ENCODE assay signal across 9 mouse cellular contexts in the genomic region with DNA sequence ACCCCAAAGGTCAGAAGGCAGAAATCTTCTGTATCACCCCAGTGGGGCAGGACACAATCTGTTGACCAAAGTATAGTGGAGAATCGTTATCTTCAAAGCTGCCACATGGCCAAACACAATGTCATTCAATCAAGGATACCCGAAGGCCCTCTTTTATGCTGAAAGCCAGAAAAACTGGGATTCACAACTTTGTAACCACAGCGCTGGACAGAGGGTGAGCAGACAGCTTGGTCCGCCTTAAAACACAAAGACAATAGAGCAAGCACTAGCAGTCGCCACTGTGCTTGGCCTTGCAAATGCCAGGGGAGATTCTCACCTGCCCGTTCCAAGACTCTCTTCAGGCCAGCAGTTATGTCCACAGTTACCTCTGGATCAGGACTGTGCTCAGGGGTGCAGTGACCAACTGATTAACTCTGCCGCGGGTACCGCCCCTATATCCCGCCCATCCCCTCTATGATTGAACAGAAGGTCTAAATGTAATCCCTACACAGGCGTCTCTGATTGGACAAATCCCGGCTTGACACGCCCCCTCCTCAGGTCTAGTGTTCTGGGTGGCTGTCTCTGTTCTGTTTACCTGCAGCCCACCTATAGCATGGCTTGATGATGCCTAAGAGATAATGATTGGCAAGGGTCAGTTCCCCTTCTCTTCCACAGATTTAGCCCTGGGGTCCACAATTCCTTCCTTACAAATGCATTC. TPM values are rescaled to one million over a fixed set of nuclear protein-coding genes. Genes with fewer than 3 reads are reported as not detected.
A peak's percentile ranks its signal among the peaks of the same experiment; 100 is the strongest.
DNase-seq lines count a peak whose midpoint lies in the region; ATAC-seq and TF ChIP-seq lines count a peak whose summit lies in the region.
"Not testable (repeated sequence)": the region's sequence is repeated elsewhere in the genome, so short reads cannot be mapped to it uniquely, and the experiment has no call there.
"Had no signal": no experiment of that assay in that cellular context is flagged by ENCODE, and none has a peak within 500 bp of the region (broad histone marks: within the 10 kb centered on the region; RNA-seq: fewer than 3 reads in every experiment).

No protein-coding gene starts in this region.

- H3K27ac ChIP-seq in hindbrain, embryonic 16.5 days (ENCODE audit: low read depth, low read length); liver, embryonic 14.5 days; midbrain, postnatal 0 days (ENCODE audit: low read depth, low read length); stomach, embryonic 14.5 days (ENCODE audit: low read length): not testable (repeated sequence)

- peak; percentile 85 for DNase-seq in R1 (ENCODE audit: low read depth, low spot score)
- peak; percentile 22 to 79 for DNase-seq in cerebellum, postnatal 4 days (ENCODE audit: low spot score in 2 of 2)
- peak; percentile 77 to 80 for DNase-seq in frontal cortex, postnatal 14 days (ENCODE audit: low spot score in 2 of 2)
- DNase-seq in layer of hippocampus, adult 9-11 months, result peak; percentile 84
- not testable (repeated sequence) for DNase-seq in liver, embryonic 14.5 days (ENCODE audit: low read depth in 3 of 3, low spot score in 3 of 3)
- peak; percentile 82 for DNase-seq in midbrain, postnatal 0 days (ENCODE audit: low spot score)

- not testable (repeated sequence) for TF ChIP-seq EP300 in liver, embryonic 14.5 days (IDR thresholded peaks at IDR 0.05; ENCODE audit: low read depth)

- TF ChIP-seq CTCF in liver, embryonic 14.5 days (IDR thresholded peaks at IDR 0.05; ENCODE audit: low read depth); midbrain, postnatal 0 days (IDR thresholded peaks at IDR 0.05): not testable (repeated sequence)

- peak overlapping the region; percentile 50 for H3K4me2 ChIP-seq in hindbrain, embryonic 16.5 days (ENCODE audit: low read length)
- H3K4me2 ChIP-seq in liver, embryonic 14.5 days (ENCODE audit: low read depth), result not testable (repeated sequence)
- H3K4me2 ChIP-seq in midbrain, postnatal 0 days (ENCODE audit: low read depth, low read length, poor library complexity, severe bottlenecking), result peak overlapping the region; percentile 40
- peak overlapping the region; percentile 34 for H3K4me2 ChIP-seq in stomach, embryonic 14.5 days (replicated peaks; ENCODE audit: low read depth, low read length)

- H3K9ac ChIP-seq in hindbrain, embryonic 16.5 days (ENCODE audit: low read depth, low read length), result peak overlapping the region; percentile 55
- H3K9ac ChIP-seq in liver, embryonic 14.5 days (replicated peaks); midbrain, postnatal 0 days (replicated peaks; ENCODE audit: low read length, poor library complexity, severe bottlenecking); stomach, embryonic 14.5 days (replicated peaks; ENCODE audit: low read depth, low read length): not testable (repeated sequence)

- not testable (repeated sequence) for H3K9me3 ChIP-seq in hindbrain, embryonic 16.5 days (ENCODE audit: control insufficient read depth, low read length); liver, embryonic 14.5 days (ENCODE audit: control insufficient read depth, low read length); midbrain, postnatal 0 days (ENCODE audit: low read length); stomach, embryonic 14.5 days (ENCODE audit: control insufficient read depth, low read depth, low read length)

- 18% methylated on average over 13 of the region's 13 CpGs for WGBS in hindbrain, embryonic 16.5 days
- WGBS in liver, embryonic 14.5 days (ENCODE audit: insufficient replicate concordance), result 19% methylated on average over 13 of the region's 13 CpGs
- WGBS in midbrain, postnatal 0 days, result 32% methylated on average over 13 of the region's 13 CpGs
- WGBS in stomach, embryonic 14.5 days, result 22% methylated on average over 13 of the region's 13 CpGs

- H3K4me3 ChIP-seq in hindbrain, embryonic 16.5 days (ENCODE audit: low read length), result peak overlapping the region; percentile 47
- peak overlapping the region in 1 of 2 experiments; percentile 33; a peak in 1 of 4 replicates for H3K4me3 ChIP-seq in liver, embryonic 14.5 days (ENCODE audit: insufficient read depth in 1 of 2, low read depth in 2 of 2, low read length in 2 of 2)
- peak overlapping the region; percentile 36 for H3K4me3 ChIP-seq in midbrain, postnatal 0 days (ENCODE audit: low read depth, low read length)
- H3K4me3 ChIP-seq in stomach, embryonic 14.5 days (ENCODE audit: low read depth, low read length), result 0 out of 2 replicates have a peak overlapping the region, but pooled peaks have one; percentile 17

- H3K36me3 ChIP-seq in hindbrain, embryonic 16.5 days (ENCODE audit: control insufficient read depth, insufficient read depth, low read length); liver, embryonic 14.5 days (replicated peaks; ENCODE audit: control insufficient read depth, insufficient read depth, low read depth); midbrain, postnatal 0 days (ENCODE audit: insufficient read depth, low read length); stomach, embryonic 14.5 days (ENCODE audit: control insufficient read depth, insufficient read depth, low read length): not testable (repeated sequence)

- H3K4me1 ChIP-seq in hindbrain, embryonic 16.5 days (ENCODE audit: control insufficient read depth, insufficient read depth, low read depth, low read length); liver, embryonic 14.5 days (replicated peaks; ENCODE audit: control insufficient read depth in 2 of 2, insufficient read depth in 2 of 2, low read length in 1 of 2); midbrain, postnatal 0 days (ENCODE audit: insufficient read depth, low read length); stomach, embryonic 14.5 days (ENCODE audit: control insufficient read depth, insufficient read depth, low read length): not testable (repeated sequence)

- peak; percentile 100 for ATAC-seq in hindbrain, embryonic 16.5 days
- peak; percentile 59; the same call in 1 of the 2 replicates for ATAC-seq in liver, embryonic 14.5 days (ENCODE audit: insufficient read depth)
- ATAC-seq in midbrain, postnatal 0 days (ENCODE audit: low FRiP score), result peak; percentile 99
- peak; percentile 99 for ATAC-seq in stomach, embryonic 14.5 days (ENCODE audit: insufficient number of reproducible peaks, insufficient read depth, low FRiP score, low read depth)

- H3K27me3 ChIP-seq in hindbrain, embryonic 16.5 days (replicated peaks; ENCODE audit: control insufficient read depth, insufficient read depth, low read length); liver, embryonic 14.5 days (ENCODE audit: control insufficient read depth, insufficient read depth, low read length); midbrain, postnatal 0 days (ENCODE audit: insufficient read depth, low read length); stomach, embryonic 14.5 days (ENCODE audit: control insufficient read depth, insufficient read depth, low read length): not testable (repeated sequence)

RNA-seq across cellular contexts. Expression of a gene that starts 17.6 kb away (rescaled TPM):
- 67.2 and 73.8 TPM in 2 replicates for polyA plus RNA-seq in hindbrain, embryonic 16.5 days (2015; fragmentation: Nextera tagmentation; extraction: Ambion mirVana)
- 1.4 and 4.1 TPM in 2 replicates for polyA plus RNA-seq in liver, embryonic 14.5 days (2012; rRNA removed)
- polyA plus RNA-seq in liver, embryonic 14.5 days (2014; fragmentation: Nextera tagmentation; extraction: Ambion mirVana), result 7.0 and 9.8 TPM in 2 replicates
- 32.3 and 59.5 TPM in 2 replicates for total RNA-seq in midbrain, postnatal 0 days (2014; rRNA removed)
- 69.2 and 73.2 TPM in 2 replicates for polyA plus RNA-seq in midbrain, postnatal 0 days (2015; fragmentation: Nextera tagmentation; extraction: Ambion mirVana)
- polyA plus RNA-seq in stomach, embryonic 14.5 days (2014; fragmentation: Nextera tagmentation; extraction: Ambion mirVana), result 46.0 and 50.6 TPM in 2 replicates
- total RNA-seq: MEL had no signal

RNA-seq across cellular contexts. Expression of a gene that starts 18.9 kb away (rescaled TPM):
- 7.4 and 7.7 TPM in 2 replicates for polyA plus RNA-seq in hindbrain, embryonic 16.5 days (2015; fragmentation: Nextera tagmentation; extraction: Ambion mirVana)
- 0.61 and 0.67 TPM in 2 replicates for polyA plus RNA-seq in liver, embryonic 14.5 days (2012; rRNA removed)
- 0.46 and 0.67 TPM in 2 replicates for polyA plus RNA-seq in liver, embryonic 14.5 days (2014; fragmentation: Nextera tagmentation; extraction: Ambion mirVana)
- 1.9 and 7.9 TPM in 2 replicates for total RNA-seq in midbrain, postnatal 0 days (2014; rRNA removed)
- 7.5 and 9.5 TPM in 2 replicates for polyA plus RNA-seq in midbrain, postnatal 0 days (2015; fragmentation: Nextera tagmentation; extraction: Ambion mirVana)
- 4.2 and 5.8 TPM in 2 replicates for polyA plus RNA-seq in stomach, embryonic 14.5 days (2014; fragmentation: Nextera tagmentation; extraction: Ambion mirVana)
- total RNA-seq: MEL had no signal

RNA-seq across cellular contexts. Expression of a gene that starts 18.9 kb away (rescaled TPM):
- polyA plus RNA-seq in hindbrain, embryonic 16.5 days (2015; fragmentation: Nextera tagmentation; extraction: Ambion mirVana), result 29.2 and 29.5 TPM in 2 replicates
- polyA plus RNA-seq in liver, embryonic 14.5 days (2012; rRNA removed), result 0.56 and 1.7 TPM in 2 replicates
- polyA plus RNA-seq in liver, embryonic 14.5 days (2014; fragmentation: Nextera tagmentation; extraction: Ambion mirVana), result 2.8 and 5.2 TPM in 2 replicates
- total RNA-seq in midbrain, postnatal 0 days (2014; rRNA removed), result 3.0 and 5.8 TPM in 2 replicates
- 34.5 and 41.2 TPM in 2 replicates for polyA plus RNA-seq in midbrain, postnatal 0 days (2015; fragmentation: Nextera tagmentation; extraction: Ambion mirVana)
- polyA plus RNA-seq in stomach, embryonic 14.5 days (2014; fragmentation: Nextera tagmentation; extraction: Ambion mirVana), result 32.3 and 35.1 TPM in 2 replicates
- total RNA-seq: MEL had no signal

RNA-seq across cellular contexts. Expression of a gene that starts 30.6 kb away (rescaled TPM):
- polyA plus RNA-seq in hindbrain, embryonic 16.5 days (2015; fragmentation: Nextera tagmentation; extraction: Ambion mirVana), result not detected in 2 replicates
- not detected in 2 replicates for polyA plus RNA-seq in liver, embryonic 14.5 days (2012; rRNA removed)
- polyA plus RNA-seq in liver, embryonic 14.5 days (2014; fragmentation: Nextera tagmentation; extraction: Ambion mirVana), result not detected in 2 replicates
- total RNA-seq in midbrain, postnatal 0 days (2014; rRNA removed), result not detected in 2 replicates
- polyA plus RNA-seq in midbrain, postnatal 0 days (2015; fragmentation: Nextera tagmentation; extraction: Ambion mirVana), result not detected in 2 replicates
- not detected in 2 replicates for polyA plus RNA-seq in stomach, embryonic 14.5 days (2014; fragmentation: Nextera tagmentation; extraction: Ambion mirVana)
- total RNA-seq: MEL had no signal

RNA-seq across cellular contexts. Expression of a gene that starts 35.2 kb away (rescaled TPM):
- 480 and 547 TPM in 2 replicates for polyA plus RNA-seq in hindbrain, embryonic 16.5 days (2015; fragmentation: Nextera tagmentation; extraction: Ambion mirVana)
- 0.04 and 0.13 TPM in 2 replicates for polyA plus RNA-seq in liver, embryonic 14.5 days (2012; rRNA removed)
- polyA plus RNA-seq in liver, embryonic 14.5 days (2014; fragmentation: Nextera tagmentation; extraction: Ambion mirVana), result 0.13 and 0.14 TPM in 2 replicates
- 196 and 224 TPM in 2 replicates for total RNA-seq in midbrain, postnatal 0 days (2014; rRNA removed)
- polyA plus RNA-seq in midbrain, postnatal 0 days (2015; fragmentation: Nextera tagmentation; extraction: Ambion mirVana), result 602 and 631 TPM in 2 replicates
- polyA plus RNA-seq in stomach, embryonic 14.5 days (2014; fragmentation: Nextera tagmentation; extraction: Ambion mirVana), result 19.2 and 21.4 TPM in 2 replicates
